Mouse (Mus musculus): ENCODE measurements around the gene Map3k6.
A peak's percentile ranks its signal among the peaks of the same experiment; 100 is the strongest.

Gene Map3k6

GRCm38 (mm10) chr4:133285950-133286349 lies 45.3 kb downstream of the Map3k6 start:
- DNase-seq (ENCODE audit: low spot score), result no peak

GRCm38 (mm10) chr4:133286476-133287077 lies 46.0 kb downstream of the Map3k6 start:
- DNase-seq (ENCODE audit: low spot score), result no peak

- DNase-seq (ENCODE audit: low spot score), result no peak
Observed at GRCm38 (mm10) chr4:133291255-133291654, 50.6 kb downstream of the Map3k6 start.

GRCm38 (mm10) chr4:133292405-133292804 lies 51.8 kb downstream of the Map3k6 start:
- no peak for DNase-seq (ENCODE audit: low spot score)

- no peak for DNase-seq (ENCODE audit: low spot score)
Observed at GRCm38 (mm10) chr4:133292901-133293843, 52.6 kb downstream of the Map3k6 start.

GRCm38 (mm10) chr4:133294084-133294483 lies 53.5 kb downstream of the Map3k6 start:
- no peak for DNase-seq (ENCODE audit: low spot score)

DNA sequence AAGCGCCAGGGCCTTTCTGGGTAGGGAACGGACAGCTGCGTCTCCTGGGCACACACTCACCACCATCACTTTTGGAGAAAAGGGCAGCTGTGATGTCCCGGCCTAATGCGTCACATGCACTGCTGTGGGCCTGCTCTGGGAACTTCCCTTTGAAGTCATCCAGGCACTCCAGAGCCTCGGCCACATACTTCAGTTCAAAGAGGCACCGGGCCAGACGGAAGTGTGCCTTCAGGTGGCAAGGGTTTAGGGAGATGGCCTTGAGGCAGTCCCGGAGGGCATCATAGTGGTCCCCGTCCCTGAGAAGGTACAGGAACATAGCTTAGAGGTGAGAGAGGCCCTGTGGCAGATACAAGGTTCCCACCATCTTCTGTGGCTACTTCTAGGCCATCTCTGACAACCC lies 56.7 kb downstream of the Map3k6 start:
- no peak for DNase-seq (ENCODE audit: low spot score)

GRCm38 (mm10) chr4:133297801-133298238 lies 57.2 kb downstream of the Map3k6 start:
- peak; percentile 68 for DNase-seq (ENCODE audit: low spot score)

- DNase-seq (ENCODE audit: low spot score), result no peak
Observed at GRCm38 (mm10) chr4:133298516-133299365, 58.1 kb downstream of the Map3k6 start.

DNA sequence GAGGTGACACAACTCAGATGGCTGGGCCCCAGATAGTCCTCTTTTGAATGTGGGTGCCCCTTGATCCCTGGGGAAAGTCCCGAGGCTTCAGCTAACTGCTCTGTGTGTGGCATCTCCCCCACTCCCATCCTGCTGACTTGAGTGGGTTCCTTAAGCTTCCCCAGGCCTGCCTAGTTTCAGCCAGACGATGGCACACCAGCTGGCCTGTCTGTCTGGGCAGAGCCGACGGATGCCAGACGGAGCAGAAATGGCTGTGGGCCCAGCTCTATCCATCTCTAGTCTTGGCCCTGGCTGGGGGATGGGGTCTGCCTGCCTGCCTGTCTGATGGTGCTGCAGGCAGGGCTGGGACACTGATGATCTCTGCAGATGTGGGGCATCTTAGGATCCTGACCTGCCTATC lies 59.1 kb downstream of the Map3k6 start:
- DNase-seq (ENCODE audit: low spot score), result no peak

DNA sequence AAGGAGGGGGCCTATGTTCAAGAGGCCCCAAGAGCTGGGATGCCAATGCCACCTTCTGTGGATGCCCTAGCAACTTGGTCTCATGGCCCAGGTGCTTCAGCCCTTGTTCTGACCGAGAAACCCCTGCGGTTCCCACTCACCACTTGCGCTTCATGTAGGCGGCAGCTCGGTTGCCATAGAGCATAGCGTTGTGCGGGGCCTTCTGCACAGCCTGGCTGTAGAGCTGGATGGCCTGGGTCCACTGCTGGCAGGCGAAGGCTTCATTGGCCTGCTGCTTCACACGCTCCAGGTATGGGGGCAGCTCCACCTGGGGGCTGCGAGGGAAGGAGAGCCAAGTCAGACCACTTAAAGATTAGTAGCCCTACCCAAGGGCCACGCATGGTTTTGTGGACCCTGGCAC lies 59.8 kb downstream of the Map3k6 start:
- DNase-seq (ENCODE audit: low spot score), result no peak

DNA sequence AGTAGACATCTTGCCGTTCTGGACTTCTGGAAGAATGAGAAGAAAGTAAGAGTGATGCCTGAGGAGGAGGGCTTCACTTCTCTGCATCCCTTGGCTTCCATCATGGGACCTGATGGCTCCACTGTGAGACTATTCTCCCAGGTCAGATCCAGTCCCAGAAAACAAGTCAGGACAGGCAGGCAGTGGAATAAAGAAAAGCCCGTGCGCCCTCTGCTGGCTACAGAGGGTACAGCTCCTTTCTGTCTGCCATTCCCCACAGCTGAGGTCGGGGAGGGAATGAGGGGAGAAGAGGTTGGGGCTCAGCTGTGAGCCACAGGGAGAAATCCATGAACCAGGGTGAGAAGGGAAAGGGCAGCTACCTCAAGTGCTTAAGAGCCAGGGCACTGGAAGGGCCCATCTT lies 61.2 kb downstream of the Map3k6 start:
- DNase-seq (ENCODE audit: low spot score), result no peak

All from ovary, adult 18-20 months (tissue).